Mouse (Mus musculus) skeletal muscle tissue, postnatal 0 days (tissue): ENCODE data around the gene Nup98. TPM values are rescaled to one million over a fixed set of nuclear protein-coding genes. Genes with fewer than 3 reads are reported as not detected.

Experiments
- polyA plus RNA-seq: library from polyadenylated mRNA; unstranded; fragments of >200 nt; fragmentation: Nextera tagmentation; extraction: Ambion mirVana; gene quantifications from 2 replicates; pipeline ENCODE4 v1.2.1, GENCODE M21; 2015

The Nup98 gene
- polyA plus RNA-seq = 10.3 and 11.9 TPM in 2 replicates

GRCm38 (mm10) chr7:102209756-102210721 lies at the start of gene Nup98, which contains the start of gene Pgap2:
Gene Nup98 (minus strand): TSS chr7:102210176.
Gene Pgap2 (plus strand): TSS chr7:102210208.

GRCm38 (mm10) chr7:102255954-102256353 lies 46.0 kb upstream of the Nup98 start, which contains the start of gene Rhog:
Gene Rhog (minus strand): TSS chr7:102256054.

GRCm38 (mm10) chr7:102116579-102117331 lies 93.2 kb downstream of the Nup98 start, which contains the start of gene Chrna10:
Gene Chrna10 (minus strand): TSS chr7:102116828.

GRCm38 (mm10) chr7:102109171-102109570 lies 100.8 kb downstream of the Nup98 start, which contains the start of gene Art5:
Gene Art5 (minus strand): TSS chr7:102109489.

GRCm38 (mm10) chr7:102101487-102101886 lies 108.5 kb downstream of the Nup98 start, which contains the start of gene Art1:
Gene Art1 (plus strand): TSS chr7:102101743.

GRCm38 (mm10) chr7:102082816-102083215 lies 127.2 kb downstream of the Nup98 start, which contains the start of gene Trpc2:
Gene Trpc2 (plus strand): TSS chr7:102083116.

Other genes starting within 250 kb of the Nup98 start
- gene Il18bp, start 191.5 kb downstream of the Nup98 start, polyA plus RNA-seq = 2.0 and 2.3 TPM in 2 replicates
- 15.8 and 16.1 TPM in 2 replicates for gene Rnf121, start 144.7 kb downstream of the Nup98 start, polyA plus RNA-seq
- 8.2 and 9.5 TPM in 2 replicates for gene Xndc1, start 144.7 kb downstream of the Nup98 start, polyA plus RNA-seq
- 0.27 and 0.49 TPM in 2 replicates for gene Xntrpc, start 144.5 kb downstream of the Nup98 start, polyA plus RNA-seq
- 0.05 TPM in 1 of 2 replicates, not detected in the other for gene Trpc2, start 127.1 kb downstream of the Nup98 start, polyA plus RNA-seq
- 388 and 438 TPM in 2 replicates for gene Art1, start 108.4 kb downstream of the Nup98 start, polyA plus RNA-seq
- gene Art5, start 100.7 kb downstream of the Nup98 start, polyA plus RNA-seq = 21.8 and 25.9 TPM in 2 replicates
- gene Chrna10, start 93.3 kb downstream of the Nup98 start, polyA plus RNA-seq = 0.13 and 0.37 TPM in 2 replicates
- 44.4 and 45.1 TPM in 2 replicates for gene Pgap2, start within 50 bp of the Nup98 start, polyA plus RNA-seq
- 40.2 and 53.1 TPM in 2 replicates for gene Rhog, start 45.9 kb upstream of the Nup98 start, polyA plus RNA-seq
- 93.1 and 102 TPM in 2 replicates for gene Stim1, start 57.6 kb upstream of the Nup98 start, polyA plus RNA-seq
- 24.6 and 28.1 TPM in 2 replicates for gene Rrm1, start 231.5 kb upstream of the Nup98 start, polyA plus RNA-seq